Mouse (Mus musculus) cerebellum, adult 2 months (tissue): ENCODE data around the gene Galr3. TPM values are rescaled to one million over a fixed set of nuclear protein-coding genes. Genes with fewer than 3 reads are reported as not detected.

ENCODE experiments used
- DNase-seq, 2 experiments: peaks; one replicate each; pipeline ENCODE4 v3.0.0; 2021
- H3K27ac ChIP-seq: fragments of 200-500 bp; 2 replicates; pipeline ENCODE4 v1.5.1; 2012; ENCODE audit warnings: low read length, control low read depth, inconsistent platforms; ENCODE audit not compliant: insufficient read depth
- H3K27me3 ChIP-seq: fragments of 200-500 bp; 2 replicates; pipeline ENCODE4 v1.6.1; 2012; ENCODE audit warnings: inconsistent platforms, mild to moderate bottlenecking, low read length, moderate library complexity; ENCODE audit not compliant: control insufficient read depth, insufficient read depth
- H3K4me1 ChIP-seq: fragments of 200-500 bp; 2 replicates; pipeline ENCODE4 v1.6.1; 2011; ENCODE audit warnings: low read length; ENCODE audit not compliant: control insufficient read depth, insufficient read depth
- H3K4me3 ChIP-seq: fragments of 200-500 bp; replicated peaks from 2 replicates; pipeline ENCODE3; 2011; ENCODE audit warnings: mild to moderate bottlenecking, low read depth, low read length, control low read depth; ENCODE audit not compliant: insufficient read depth
- CTCF ChIP-seq: fragments of 200-500 bp; IDR thresholded peaks from 2 replicates; pipeline ENCODE4 v1.5.1; 2011; ENCODE audit warnings: low read depth, mild to moderate bottlenecking, control low read depth, low read length, moderate library complexity, borderline replicate concordance; ENCODE audit not compliant: insufficient read depth
- POLR2A ChIP-seq: fragments of 200-500 bp; IDR thresholded peaks from 2 replicates; pipeline ENCODE4 v1.6.1; 2011; ENCODE audit warnings: low read length, control low read depth, borderline replicate concordance; ENCODE audit not compliant: insufficient read depth
- WGBS: fragments of 180-500 bp; shearing (Covaris S2); methylation state at CpG from one replicate; pipeline ENCODE4 v1.1.7; 2018; 5-methylcytosine and 5-hydroxymethylcytosine counted together
- polyA plus RNA-seq: library from polyadenylated mRNA; depleted of rRNA; stranded (reverse); fragments of >200 nt; gene quantifications from 2 replicates; pipeline ENCODE4 v1.2.3, GENCODE M21; 2012; rRNA removed

The Galr3 gene
- 0.11 and 0.26 TPM in 2 replicates for polyA plus RNA-seq

DNA sequence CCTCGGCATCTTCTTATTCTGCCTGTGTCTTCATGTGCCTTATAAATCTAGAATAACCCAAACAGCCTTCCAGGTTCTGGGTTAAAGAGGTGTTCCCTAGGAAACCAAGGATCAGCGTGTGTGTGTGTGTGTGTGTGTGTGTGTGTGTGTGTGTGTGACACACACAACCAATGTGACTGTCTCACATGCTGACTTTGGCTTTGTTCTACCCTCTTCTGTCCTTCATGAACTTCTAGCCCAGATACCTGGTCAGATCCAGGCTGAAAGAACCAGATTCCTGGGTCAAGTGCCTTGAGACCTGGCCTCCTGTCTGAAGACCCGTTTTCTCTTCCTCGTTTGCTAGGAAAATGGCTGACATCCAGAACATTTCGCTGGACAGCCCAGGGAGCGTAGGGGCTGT lies at the start of gene Galr3:
Gene Galr3 (plus strand): TSS at position 301 of the 400 bp plus-strand sequence.
- no peak within 1 kb of the TSS for H3K27ac ChIP-seq
- H3K4me3 ChIP-seq = peak within 1 kb of the TSS; percentile 48
- TF ChIP-seq POLR2A (no peak), CTCF (no peak)
- WGBS = 62% methylated on average over 6 of the region's 6 CpGs
- no peaks in the 10 kb centered on the region for H3K27me3 ChIP-seq
- no peak for DNase-seq
- peaks cover 10% of the 10 kb centered on the region for H3K4me1 ChIP-seq

DNA sequence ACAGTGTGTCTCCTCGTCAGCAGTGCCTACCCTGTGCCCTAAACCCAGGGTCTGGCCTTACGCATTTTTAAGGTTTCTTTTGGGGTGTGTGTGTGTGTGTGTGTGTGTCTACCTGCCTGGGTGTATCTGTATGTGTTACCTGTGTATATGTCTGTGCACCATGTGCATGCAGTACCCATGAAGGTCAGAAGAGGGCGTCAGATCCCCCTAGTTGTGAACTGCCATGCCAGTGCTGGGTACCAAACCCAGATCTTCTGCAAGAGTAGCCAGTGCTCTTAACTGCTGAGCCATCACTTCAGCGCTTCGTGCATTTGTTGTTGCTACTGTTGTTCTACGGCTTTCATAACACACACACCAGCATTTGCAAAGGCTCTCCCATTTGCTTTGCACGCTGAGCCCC lies 49.5 kb upstream of the Galr3 start:
- WGBS = 93% methylated on average over 7 of the region's 7 CpGs
- peak in 1 of 2 experiments; percentile 22 for DNase-seq
- Histone ChIP-seq H3K4me3 (no peak overlapping the region), H3K27ac (no peak overlapping the region), H3K27me3 (no peaks in the 10 kb centered on the region), H3K4me1 (peaks cover 23% of the 10 kb centered on the region)
- TF ChIP-seq POLR2A = no peak
- peak; percentile 32 for TF ChIP-seq CTCF

DNA sequence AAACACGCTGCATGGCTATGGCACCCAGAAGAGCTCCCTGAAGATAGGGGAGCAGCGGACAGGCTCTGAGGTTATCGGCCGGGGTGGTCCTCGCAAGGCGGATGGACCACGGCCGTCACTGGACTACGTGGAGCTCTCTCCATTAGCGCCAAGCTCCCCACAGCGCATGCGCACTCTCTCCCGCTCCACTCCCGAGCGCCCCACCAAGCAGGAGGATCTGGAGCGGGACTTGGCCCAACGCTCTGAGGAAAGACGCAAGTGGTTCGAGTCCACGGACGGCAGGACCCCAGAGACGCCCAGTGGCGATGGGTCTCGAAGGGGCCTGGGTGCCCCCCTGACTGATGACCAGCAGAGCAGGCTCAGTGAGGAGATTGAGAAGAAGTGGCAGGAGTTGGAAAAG lies 48.8 kb upstream of the Galr3 start:
- no peak overlapping the region for H3K4me3 ChIP-seq
- no peak for DNase-seq
- no peaks in the 10 kb centered on the region for H3K27me3 ChIP-seq
- WGBS = 96% methylated on average over 24 of the region's 24 CpGs
- no peak for TF ChIP-seq CTCF
- TF ChIP-seq POLR2A = no peak
- H3K27ac ChIP-seq = no peak overlapping the region
- peaks cover 16% of the 10 kb centered on the region for H3K4me1 ChIP-seq

DNA sequence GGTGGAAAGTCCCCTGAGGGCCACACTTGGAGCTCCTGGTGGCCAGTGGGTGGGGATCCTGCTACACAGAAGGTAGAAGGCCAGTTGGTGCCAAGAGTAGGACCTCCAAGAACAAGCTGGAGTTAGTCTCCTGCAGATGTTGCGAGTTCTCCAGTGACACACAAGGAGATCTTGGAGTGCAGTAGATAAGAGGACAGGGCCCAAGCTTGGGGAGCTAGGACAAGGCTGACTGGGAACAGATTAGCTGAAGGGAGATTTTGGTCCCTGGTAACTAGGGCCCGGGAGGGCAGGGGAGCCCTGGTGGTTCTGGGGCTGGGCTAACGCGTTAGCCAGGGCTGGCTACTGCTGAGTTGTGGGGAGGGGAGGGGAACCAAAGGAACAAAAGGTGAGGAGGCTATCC lies 45.8 kb upstream of the Galr3 start:
- WGBS = 95% methylated on average over 4 of the region's 4 CpGs
- no peak for TF ChIP-seq CTCF
- TF ChIP-seq POLR2A = no peak
- no peak for DNase-seq

DNA sequence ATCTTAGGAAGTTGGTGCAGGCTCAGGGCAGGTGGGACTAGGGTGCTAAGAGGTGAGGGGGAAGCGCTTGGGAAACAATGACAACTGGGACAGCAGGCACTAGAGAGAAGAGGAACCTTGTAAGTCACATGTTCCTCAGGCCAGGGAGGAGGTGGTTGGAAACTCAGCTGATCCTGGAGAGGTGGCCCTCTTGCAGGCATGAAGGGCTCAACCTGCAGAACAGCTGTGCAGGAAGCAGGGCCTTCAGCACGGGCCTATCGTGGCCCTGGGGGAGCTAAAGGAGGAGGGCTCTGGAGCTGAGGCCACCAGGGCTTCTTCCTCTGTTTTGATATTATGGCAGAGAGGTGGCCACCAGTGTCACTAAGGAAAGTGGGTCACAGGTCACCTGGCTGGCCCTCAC lies 45.0 kb upstream of the Galr3 start:
- peaks cover 27% of the 10 kb centered on the region for H3K4me1 ChIP-seq
- DNase-seq = no peak
- no peak overlapping the region for H3K4me3 ChIP-seq
- no peak for TF ChIP-seq POLR2A
- no peak for TF ChIP-seq CTCF
- H3K27me3 ChIP-seq = no peaks in the 10 kb centered on the region
- WGBS = 82% methylated on average over 3 of the region's 3 CpGs
- H3K27ac ChIP-seq = no peak overlapping the region

More for the DNA sequence above, 45.8 kb upstream of the Galr3 start:
- Histone ChIP-seq H3K27me3 (no peaks in the 10 kb centered on the region), H3K4me1 (peaks cover 20% of the 10 kb centered on the region), H3K27ac (no peak overlapping the region), H3K4me3 (no peak overlapping the region)

DNA sequence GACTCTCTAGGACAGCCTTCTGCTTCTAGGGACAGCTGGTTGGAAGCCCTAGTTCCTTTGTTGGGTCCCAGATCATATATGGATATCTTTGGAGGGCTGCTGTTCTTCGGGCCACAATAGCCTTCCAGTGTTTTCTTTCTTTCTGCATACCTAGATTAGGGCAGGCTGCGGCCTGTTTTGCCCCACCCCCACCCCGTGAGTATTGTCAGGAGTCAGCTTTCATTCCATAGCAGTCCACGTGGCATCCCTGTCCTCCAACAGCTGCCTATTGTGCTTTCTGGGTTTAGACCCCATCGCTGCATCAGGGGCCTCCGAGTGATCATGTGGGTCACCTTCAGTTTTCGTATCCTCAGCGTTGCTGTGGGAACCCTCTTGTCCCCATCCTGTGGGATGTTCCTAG lies 43.3 kb upstream of the Galr3 start:
- H3K27me3 ChIP-seq = no peaks in the 10 kb centered on the region
- peaks cover 34% of the 10 kb centered on the region for H3K4me1 ChIP-seq
- no peak overlapping the region for H3K4me3 ChIP-seq
- H3K27ac ChIP-seq = no peak overlapping the region
- DNase-seq = no peak
- WGBS = 82% methylated on average over 8 of the region's 8 CpGs
- TF ChIP-seq POLR2A (no peak), CTCF (no peak)

DNA sequence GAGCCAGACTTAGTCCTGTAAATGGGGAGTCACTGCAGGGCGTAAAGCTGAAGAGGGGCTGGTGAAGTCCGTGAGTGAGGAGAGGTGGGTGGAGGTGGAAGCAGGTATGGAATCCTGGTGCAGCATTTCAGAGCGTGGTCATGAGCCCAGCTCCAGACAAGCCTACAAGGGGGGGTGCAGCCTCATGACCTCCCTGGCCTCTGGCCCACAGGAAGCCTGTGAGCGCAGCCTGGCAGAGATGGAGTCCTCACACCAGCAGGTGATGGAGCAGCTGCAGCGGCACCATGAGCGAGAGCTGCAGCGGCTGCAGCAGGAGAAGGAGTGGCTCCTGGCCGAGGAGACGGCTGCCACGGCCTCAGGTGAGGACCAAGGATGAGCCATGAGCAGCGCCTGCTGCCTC lies 42.1 kb upstream of the Galr3 start:
- TF ChIP-seq POLR2A = no peak
- no peak for TF ChIP-seq CTCF
- H3K4me1 ChIP-seq = peaks cover 34% of the 10 kb centered on the region
- peak overlapping the region; percentile 78 for H3K27ac ChIP-seq
- no peaks in the 10 kb centered on the region for H3K27me3 ChIP-seq
- H3K4me3 ChIP-seq = no peak overlapping the region
- peak; percentile 54 to 55 for DNase-seq
- WGBS = 22% methylated on average over 11 of the region's 11 CpGs

DNA sequence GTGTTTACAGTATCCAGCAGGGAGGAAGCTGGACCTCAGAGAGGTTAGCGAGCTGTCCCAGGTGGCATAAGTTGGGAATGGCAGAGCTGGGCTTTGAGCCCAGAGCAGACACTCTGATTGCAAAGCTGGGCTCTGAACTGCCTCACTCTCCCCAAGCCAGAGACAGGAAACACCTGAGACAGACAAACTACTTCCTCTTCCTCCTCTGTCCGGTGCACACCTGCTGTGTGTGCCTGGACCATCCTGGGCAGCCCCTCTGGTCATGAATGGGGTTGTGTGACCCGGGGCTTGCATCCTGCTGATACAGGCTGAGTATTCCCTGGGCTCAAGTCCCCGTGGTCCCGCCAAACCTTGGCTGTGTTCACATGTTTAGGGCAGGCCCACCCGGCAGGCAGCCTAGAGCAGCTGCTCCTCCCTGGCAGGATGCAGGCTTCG lies 41.3 kb upstream of the Galr3 start:
- TF ChIP-seq CTCF (peak; percentile 15; the same call in 1 of the 2 replicates), POLR2A (no peak)
- peak overlapping the region; percentile 78 for H3K27ac ChIP-seq
- WGBS = 13% methylated on average over 7 of the region's 7 CpGs

More for the DNA sequence above, 41.3 kb upstream of the Galr3 start:
- DNase-seq = peak; percentile 70 to 79
- H3K27me3 ChIP-seq = no peaks in the 10 kb centered on the region
- peaks cover 34% of the 10 kb centered on the region for H3K4me1 ChIP-seq
- H3K4me3 ChIP-seq = peak overlapping the region; percentile 7
